25 mouse cellular contexts compared by ENCODE assay signal in the genomic region with DNA sequence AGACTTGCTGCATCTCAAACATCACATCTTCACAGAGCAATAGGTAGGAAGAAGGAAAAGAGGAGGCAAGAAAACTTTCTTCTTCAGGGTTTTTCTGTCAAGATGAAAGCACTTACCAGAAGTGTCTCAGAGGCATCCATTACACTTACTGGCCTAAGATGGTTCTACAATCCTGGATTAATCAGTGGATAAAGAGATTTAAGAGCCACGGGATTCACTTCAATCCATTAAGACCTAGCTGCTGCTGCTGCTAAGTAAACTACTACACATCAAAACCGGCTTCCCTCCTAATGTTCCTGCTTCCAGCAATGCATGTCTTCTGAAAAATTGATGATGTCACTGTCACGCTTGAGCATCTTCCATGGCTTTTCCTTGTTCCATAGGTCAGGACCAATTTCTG. TPM values are rescaled to one million over a fixed set of nuclear protein-coding genes. Genes with fewer than 3 reads are reported as not detected.
"Had no signal": no experiment of that assay in that cellular context is flagged by ENCODE, and none has a peak within 500 bp of the region (broad histone marks: within the 10 kb centered on the region; RNA-seq: fewer than 3 reads in every experiment).

No protein-coding gene starts in this region.

- DNase-seq: heart, postnatal 10 days; heart, postnatal 14 days; heart, postnatal 36 days; heart, postnatal 4 days; kidney, adult 11 months; kidney, adult 18-20 months; kidney, adult 2 months; kidney, adult 8-10 months; kidney, adult 9 months; kidney, postnatal 10 days; kidney, postnatal 14 days; kidney, postnatal 25 days; kidney, postnatal 36 days; kidney, postnatal 4 days; layer of hippocampus, adult 9-11 months; layer of hippocampus, postnatal 36 days had no signal

RNA-seq across cellular contexts. Expression of a gene that starts 41.8 kb away (rescaled TPM):
- total RNA-seq: heart, postnatal 10 days; heart, postnatal 14 days; heart, postnatal 25 days; heart, postnatal 36 days; heart, postnatal 4 days; hematopoietic stem cell, adult 5-6 weeks; hindbrain, postnatal 0 days; layer of hippocampus, adult 18-20 months; layer of hippocampus, adult 2 months; layer of hippocampus, adult 8-10 months; layer of hippocampus, postnatal 10 days; layer of hippocampus, postnatal 14 days; layer of hippocampus, postnatal 25 days; layer of hippocampus, postnatal 36 days had no signal
